Mouse (Mus musculus) layer of hippocampus, postnatal 14 days (tissue): ENCODE data around the gene Stra8. TPM values are rescaled to one million over a fixed set of nuclear protein-coding genes. Genes with fewer than 3 reads are reported as not detected.

Experiments used
- DNase-seq, 2 experiments: peaks; one replicate each; pipeline ENCODE4 v3.0.0; 2021 to 2022; ENCODE audit warnings: low spot score in 2 of 2, mixed read lengths in 1 of 2
- long read RNA-seq, 2 experiments: library from polyadenylated mRNA; stranded (forward); transcript quantifications; one replicate each; pipeline ENCODE4 v2.0.0; 2021
- total RNA-seq, 2 experiments: library from RNA; stranded (reverse); gene quantifications; 2 replicates each; pipeline ENCODE4 v1.2.3; 2021

Stra8 gene
- total RNA-seq = not detected
- long read RNA-seq, experiment 1 = 0 reads
- long read RNA-seq, experiment 2 = 0 reads

- no peak for DNase-seq
Measured at GRCm38 (mm10) chr6:34919956-34920355, at the start of gene Stra8. Gene Stra8, plus strand, starts transcription at chr6:34920163.

GRCm38 (mm10) chr6:34870724-34871123 is 49.2 kb upstream of the Stra8 start:
- DNase-seq = no peak

GRCm38 (mm10) chr6:34871929-34872328 is 48.0 kb upstream of the Stra8 start:
- no peak for DNase-seq

GRCm38 (mm10) chr6:34872871-34873270 is 47.1 kb upstream of the Stra8 start:
- no peak for DNase-seq

GRCm38 (mm10) chr6:34874101-34874921 is 45.7 kb upstream of the Stra8 start:
- no peak for DNase-seq

- DNase-seq = no peak
Measured at GRCm38 (mm10) chr6:34875268-34875761, 44.6 kb upstream of the Stra8 start.

- no peak for DNase-seq
Measured at GRCm38 (mm10) chr6:34875966-34876834, 43.8 kb upstream of the Stra8 start.

GRCm38 (mm10) chr6:34876835-34877156 is 43.2 kb upstream of the Stra8 start:
- no peak for DNase-seq

GRCm38 (mm10) chr6:34877509-34878321 is 42.2 kb upstream of the Stra8 start, which contains the start of gene Cyren:
Gene Cyren, minus strand, starts transcription at chr6:34878060.
- peak; percentile 89 to 91 for DNase-seq

GRCm38 (mm10) chr6:34879101-34879740 is 40.7 kb upstream of the Stra8 start:
- DNase-seq = no peak

- DNase-seq = peak in 1 of 2 experiments; percentile 55
Measured at GRCm38 (mm10) chr6:34879911-34880475, 40.0 kb upstream of the Stra8 start.

- DNase-seq = no peak
Measured at GRCm38 (mm10) chr6:34884724-34885123, 35.2 kb upstream of the Stra8 start.

- no peak for DNase-seq
Measured at GRCm38 (mm10) chr6:34887131-34887850, 32.7 kb upstream of the Stra8 start.

- no peak for DNase-seq
Measured at GRCm38 (mm10) chr6:34889185-34889584, 30.8 kb upstream of the Stra8 start.

GRCm38 (mm10) chr6:34895569-34895968 is 24.4 kb upstream of the Stra8 start:
- DNase-seq = no peak

- no peak for DNase-seq
Measured at GRCm38 (mm10) chr6:34896168-34896780, 23.7 kb upstream of the Stra8 start.

- DNase-seq = no peak
Measured at GRCm38 (mm10) chr6:34899127-34899526, 20.8 kb upstream of the Stra8 start.

GRCm38 (mm10) chr6:34900990-34901389 is 19.0 kb upstream of the Stra8 start:
- no peak for DNase-seq

GRCm38 (mm10) chr6:34901911-34902444 is 18.0 kb upstream of the Stra8 start:
- no peak for DNase-seq
